Mouse (Mus musculus) cerebellum, adult 2 months (tissue): ENCODE results near the gene Rundc1.
"Not testable (repeated sequence)": the region's sequence is repeated elsewhere in the genome, so short reads cannot be mapped to it uniquely, and the experiment has no call there.

Source experiments
- CTCF ChIP-seq: fragments of 200-500 bp; IDR thresholded peaks from 2 replicates; pipeline ENCODE4 v1.5.1; 2011; ENCODE audit warnings: low read depth, mild to moderate bottlenecking, control low read depth, low read length, moderate library complexity, borderline replicate concordance; ENCODE audit not compliant: insufficient read depth
- POLR2A ChIP-seq: fragments of 200-500 bp; IDR thresholded peaks from 2 replicates; pipeline ENCODE4 v1.6.1; 2011; ENCODE audit warnings: low read length, control low read depth, borderline replicate concordance; ENCODE audit not compliant: insufficient read depth

- not testable (repeated sequence) for TF ChIP-seq POLR2A, CTCF
Measured at GRCm38 (mm10) chr11:101476361-101476760, 51.5 kb downstream of the Rundc1 start.
